Mouse (Mus musculus) kidney, adult 18-20 months (tissue): ENCODE measurements at regions not wholly inside any gene's neighbourhood (a gene's known extent, or its start where the extent isn't known, plus 50 kb on each side); places are given as distances from the start of the nearest gene placed in this dataset.

Experiments
- DNase-seq: peaks from one replicate; pipeline ENCODE4 v3.0.0; 2021

DNA sequence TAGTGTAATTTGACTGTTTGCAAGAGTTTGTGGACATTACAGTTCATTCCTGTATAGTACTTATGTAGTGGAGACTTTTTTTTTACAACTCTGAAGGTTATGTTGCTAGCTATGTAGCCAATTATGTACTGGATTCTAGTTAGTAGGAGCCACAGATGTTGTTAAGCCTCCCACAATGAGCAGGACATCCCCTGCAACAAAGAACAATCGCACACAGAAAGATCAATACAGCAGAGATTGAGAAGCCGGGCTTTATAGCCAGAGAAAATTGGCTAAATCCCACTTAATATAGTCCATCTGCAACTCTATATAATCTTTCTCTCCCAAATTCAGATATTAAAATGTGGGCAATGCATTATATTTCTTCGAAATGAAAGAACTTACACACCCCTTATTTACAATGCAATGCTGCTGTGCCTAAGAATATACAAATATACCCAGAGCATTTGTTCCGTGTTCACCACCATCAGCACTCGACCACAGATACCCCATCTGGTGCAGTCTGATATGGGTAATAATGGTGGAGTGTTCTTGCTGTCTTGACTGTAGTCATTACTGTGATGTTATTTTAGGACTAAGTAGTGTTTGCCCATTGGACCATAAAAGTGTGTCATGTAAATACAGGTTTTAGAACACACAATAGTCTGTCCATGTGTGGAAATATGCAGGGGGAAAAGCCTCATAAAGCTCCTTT lies 1351.9 kb upstream of the Zeb2 start:
- no peak for DNase-seq

DNA sequence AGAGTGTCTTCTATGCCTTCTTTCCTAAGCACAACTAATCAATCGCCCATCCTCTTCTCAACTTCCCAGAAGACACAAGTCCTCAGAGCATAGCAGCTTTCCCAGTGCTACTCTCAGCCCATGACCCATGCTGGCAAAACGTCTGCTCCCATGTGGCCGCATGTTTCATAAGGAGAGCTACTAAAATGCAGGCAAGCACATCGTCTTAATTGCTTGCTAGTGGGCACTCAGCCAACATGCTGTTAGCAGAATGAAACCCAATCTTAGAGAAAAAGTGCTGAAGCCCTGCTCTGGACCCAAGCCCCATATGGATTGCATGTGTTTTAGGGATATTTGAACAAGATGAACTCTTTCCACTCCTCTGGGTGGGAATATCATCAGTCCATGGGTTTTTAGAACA lies 1348.2 kb upstream of the Zeb2 start:
- no peak for DNase-seq

GRCm38 (mm10) chr2:46464913-46465312 lies 1347.7 kb upstream of the Zeb2 start:
- no peak for DNase-seq

GRCm38 (mm10) chr2:46462670-46463069 lies 1345.5 kb upstream of the Zeb2 start:
- DNase-seq = no peak

DNA sequence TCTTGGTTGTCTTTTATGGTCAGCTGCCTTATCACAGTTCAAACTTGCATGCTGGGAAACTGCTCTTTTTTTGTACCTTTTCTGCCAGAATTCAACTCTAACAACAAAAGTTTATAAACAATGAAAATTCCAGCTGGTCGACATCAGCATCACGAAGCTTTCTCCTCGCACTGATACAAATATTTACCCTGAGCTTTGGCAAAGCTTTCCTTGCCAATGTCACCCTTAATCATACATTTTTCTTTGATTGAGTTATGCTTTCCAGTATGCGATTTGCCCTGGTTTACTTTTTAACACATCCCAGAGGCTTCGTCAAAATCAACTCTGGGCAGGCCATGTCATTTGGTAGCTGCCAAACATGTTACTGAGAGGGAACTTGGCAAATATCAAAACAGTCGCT lies 1333.5 kb upstream of the Zeb2 start:
- DNase-seq = no peak

- DNase-seq = no peak
Measured at GRCm38 (mm10) chr2:46445306-46445705, 1328.1 kb upstream of the Zeb2 start.

DNA sequence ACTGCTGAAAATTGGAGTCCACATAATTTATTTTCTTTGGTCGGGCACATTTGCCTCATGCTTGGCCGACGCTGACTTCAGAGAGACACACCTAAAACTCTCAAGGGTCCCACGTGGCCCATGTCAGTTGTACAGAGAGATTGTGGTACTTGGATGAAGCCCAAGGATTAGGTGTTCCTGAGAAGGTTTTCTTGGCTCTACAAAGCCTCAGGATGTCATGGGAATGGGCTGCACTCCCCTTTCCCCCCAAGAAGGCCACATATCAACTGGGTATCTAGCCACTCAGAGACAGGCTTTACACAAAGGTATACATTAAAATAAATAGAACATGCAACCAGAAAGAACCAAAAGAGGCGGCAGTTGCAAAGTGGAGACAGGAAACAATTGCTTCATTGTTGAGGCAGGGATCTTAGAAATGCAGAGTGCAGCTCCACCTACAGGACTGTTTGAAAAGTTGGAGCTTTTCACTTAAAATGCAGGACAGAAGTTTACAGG lies 1326.5 kb upstream of the Zeb2 start:
- DNase-seq = peak; percentile 39

GRCm38 (mm10) chr2:46443061-46443685 lies 1326.0 kb upstream of the Zeb2 start:
- peak; percentile 24 for DNase-seq

DNA sequence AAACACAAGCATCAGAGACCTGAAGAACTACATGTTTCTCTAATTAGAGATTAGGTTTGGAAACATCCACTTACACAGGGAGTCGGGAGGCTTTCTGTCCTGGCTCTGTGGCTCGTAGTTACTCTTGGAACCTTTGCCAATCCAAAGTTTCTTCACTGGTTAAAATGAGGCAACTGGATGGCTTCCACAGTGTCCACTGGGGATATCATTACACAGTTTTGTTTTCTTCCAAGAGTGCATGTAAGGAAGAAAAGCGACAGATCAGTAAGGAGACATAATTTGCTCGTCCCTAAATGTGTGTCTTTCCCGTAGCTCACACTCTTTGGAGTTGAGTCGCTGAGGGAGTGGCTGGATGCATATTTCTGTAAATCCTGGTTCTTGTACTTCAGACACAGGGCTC lies 1325.4 kb upstream of the Zeb2 start:
- no peak for DNase-seq

- DNase-seq = peak; percentile 8
Measured at GRCm38 (mm10) chr2:46441927-46442326, 1324.7 kb upstream of the Zeb2 start.

- no peak for DNase-seq
Measured at GRCm38 (mm10) chr2:46441348-46441747, 1324.2 kb upstream of the Zeb2 start.

DNA sequence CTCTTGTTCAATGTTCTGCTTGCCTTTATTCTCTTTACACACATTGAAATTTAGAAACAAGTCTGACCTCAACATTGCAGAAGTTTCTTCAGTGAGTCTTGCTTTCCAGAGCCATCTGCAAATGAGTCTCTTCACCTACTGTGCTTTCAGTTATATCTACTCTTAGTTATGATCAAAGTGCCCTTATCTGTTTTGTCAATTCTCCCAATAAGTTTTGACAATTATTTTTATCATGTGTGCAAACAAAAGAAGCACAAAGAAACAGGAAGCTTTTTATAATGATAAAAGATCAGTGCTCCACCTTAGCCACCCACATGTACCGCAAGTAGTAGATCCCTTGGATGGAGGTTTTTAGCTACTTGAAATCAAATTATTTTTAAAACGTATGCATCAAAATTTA lies 1322.8 kb upstream of the Zeb2 start:
- no peak for DNase-seq

GRCm38 (mm10) chr2:46418281-46418680 lies 1301.1 kb upstream of the Zeb2 start:
- no peak for DNase-seq

- DNase-seq = no peak
Measured at GRCm38 (mm10) chr2:46402373-46403114, 1285.3 kb upstream of the Zeb2 start.

GRCm38 (mm10) chr2:46394161-46394560 lies 1277.0 kb upstream of the Zeb2 start:
- DNase-seq = no peak

DNA sequence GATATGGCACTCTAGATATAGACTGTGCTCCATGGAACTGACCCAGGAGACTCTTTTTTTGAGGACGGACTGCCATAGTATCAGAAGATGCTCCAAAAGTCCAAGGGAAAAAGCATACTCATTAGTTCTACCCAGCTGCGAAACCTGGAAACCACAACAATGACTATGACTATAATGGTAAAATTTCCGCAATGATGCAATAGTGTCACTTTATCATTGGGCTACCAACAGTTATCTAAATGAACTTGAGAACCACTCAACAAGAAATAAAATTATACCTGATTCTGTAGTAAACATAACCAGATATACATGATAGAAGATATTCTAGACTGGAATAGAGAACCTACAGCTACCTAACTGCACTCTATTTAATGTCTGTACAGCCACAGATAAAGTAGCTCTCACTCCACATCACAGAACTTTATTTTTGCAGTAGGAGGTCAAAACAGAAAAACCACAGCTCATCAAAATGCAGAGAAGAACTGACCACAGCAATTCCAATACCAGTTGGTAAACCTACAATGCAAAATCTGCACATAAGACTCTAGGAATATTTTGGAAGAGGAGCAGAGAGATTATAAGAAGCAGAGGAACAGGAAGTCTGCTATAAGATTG lies 1255.8 kb upstream of the Zeb2 start:
- no peak for DNase-seq

DNA sequence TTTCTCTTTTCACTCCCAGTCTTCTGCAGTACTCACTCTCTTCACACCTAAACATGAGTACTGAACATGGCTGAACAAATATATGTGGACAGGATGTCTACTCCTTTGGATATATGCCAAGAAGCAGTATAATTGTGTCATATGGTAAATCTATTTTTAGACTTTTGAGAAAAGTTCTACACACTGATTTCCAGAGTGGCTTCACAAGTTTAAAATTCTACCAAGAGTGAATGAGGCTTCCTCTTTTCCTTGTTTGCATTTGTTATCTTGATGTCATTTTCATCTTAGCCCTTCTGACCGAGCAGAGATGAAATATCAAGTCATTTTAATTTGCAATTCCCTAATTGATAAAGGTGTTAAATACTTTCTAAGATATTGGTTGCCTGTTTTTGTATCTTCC lies 1254.6 kb upstream of the Zeb2 start:
- DNase-seq = no peak

DNA sequence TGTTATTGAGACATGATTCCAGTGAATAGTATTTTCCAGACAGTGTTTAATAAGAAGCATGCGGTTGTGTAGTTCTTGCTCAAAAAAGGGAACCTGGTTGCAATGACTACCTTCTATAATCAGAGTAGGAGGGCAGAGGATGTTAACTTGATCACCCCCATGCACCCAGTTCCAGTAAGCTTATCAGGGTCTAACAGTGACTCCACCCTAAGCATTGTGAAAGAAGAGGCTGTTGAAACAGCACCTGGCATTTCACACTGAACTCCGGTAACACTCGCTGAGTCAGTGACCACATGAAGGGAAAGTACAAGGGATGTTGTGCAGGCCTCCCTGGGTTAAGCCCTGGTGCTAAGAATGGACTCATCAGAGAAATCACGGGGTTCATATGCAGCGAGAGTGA lies 1253.8 kb upstream of the Zeb2 start:
- no peak for DNase-seq

DNA sequence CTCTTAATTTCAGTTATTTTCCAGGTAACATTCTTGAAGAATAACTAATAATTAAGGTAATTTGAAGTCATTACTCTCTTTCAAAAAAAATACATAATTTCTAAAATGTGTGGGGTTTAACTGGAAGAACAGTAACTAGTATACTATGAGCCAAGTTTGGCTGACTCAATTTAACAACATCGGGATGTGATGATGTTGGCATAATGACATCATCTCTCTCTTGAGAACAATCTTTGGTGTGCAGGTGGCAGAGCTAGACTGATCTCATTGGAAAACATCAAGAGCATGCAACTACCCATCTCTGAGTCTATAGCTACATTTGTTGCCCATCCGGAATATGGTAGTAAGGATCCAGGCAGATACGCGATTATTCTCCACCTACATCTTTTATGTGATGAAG lies 1251.7 kb upstream of the Zeb2 start:
- no peak for DNase-seq

DNA sequence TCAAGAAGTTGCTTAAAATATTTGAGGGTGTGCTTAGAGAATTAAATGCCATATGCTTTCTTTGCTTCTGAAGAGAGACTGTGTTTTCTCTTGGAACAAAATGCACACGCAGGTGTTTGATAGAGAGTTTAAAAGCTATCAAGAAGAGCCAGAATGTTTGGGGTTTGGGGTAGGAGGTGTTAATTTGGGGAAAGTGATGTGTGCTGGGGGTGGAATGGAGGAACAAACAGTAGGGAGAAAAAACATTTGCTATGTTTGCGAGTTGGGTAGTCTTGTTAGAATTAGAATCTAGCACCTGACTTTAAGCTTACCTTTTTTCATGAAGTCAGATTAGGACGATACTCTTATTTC lies 1248.9 kb upstream of the Zeb2 start:
- no peak for DNase-seq

GRCm38 (mm10) chr2:46365428-46366134 lies 1248.4 kb upstream of the Zeb2 start:
- DNase-seq = no peak

GRCm38 (mm10) chr2:46360049-46360712 lies 1243.0 kb upstream of the Zeb2 start:
- DNase-seq = no peak
